Mouse (Mus musculus) left cerebral cortex, adult 2 months (tissue): Measurements from ENCODE around the gene Colgalt1. TPM values are rescaled to one million over a fixed set of nuclear protein-coding genes. Genes with fewer than 3 reads are reported as not detected.

Experiments used
- DNase-seq, 2 experiments: peaks; one replicate each; pipeline ENCODE4 v3.0.0; 2021 to 2022; ENCODE audit warnings: low spot score in 2 of 2, mixed read lengths in 1 of 2; ENCODE audit errors: extremely low spot score in 1 of 2
- H3K27ac ChIP-seq: fragments of 200-600 bp; 2 replicates; pipeline ENCODE4 v1.8.1; 2022
- H3K4me3 ChIP-seq: fragments of 200-600 bp; 2 replicates; pipeline ENCODE4 v1.8.1; 2022
- CTCF ChIP-seq: fragments of 200-600 bp; IDR thresholded peaks from 2 replicates; pipeline ENCODE4 v1.8.1; 2022; ENCODE audit warnings: antibody characterized with exemption, mild to moderate bottlenecking, moderate library complexity
- intact Hi-C: fragments of 180-260 bp; cut with DNase I; formaldehyde crosslinking; loops from one replicate; pipeline ENCODE4 v1.15.1; 2025
- total RNA-seq, 2 experiments: library from RNA; stranded (reverse); gene quantifications; 2 replicates each; pipeline ENCODE4 v1.2.3; 2021

Gene Colgalt1
- total RNA-seq, 2 experiments from 2014 or later, result 47.2 to 50.9 TPM

DNA sequence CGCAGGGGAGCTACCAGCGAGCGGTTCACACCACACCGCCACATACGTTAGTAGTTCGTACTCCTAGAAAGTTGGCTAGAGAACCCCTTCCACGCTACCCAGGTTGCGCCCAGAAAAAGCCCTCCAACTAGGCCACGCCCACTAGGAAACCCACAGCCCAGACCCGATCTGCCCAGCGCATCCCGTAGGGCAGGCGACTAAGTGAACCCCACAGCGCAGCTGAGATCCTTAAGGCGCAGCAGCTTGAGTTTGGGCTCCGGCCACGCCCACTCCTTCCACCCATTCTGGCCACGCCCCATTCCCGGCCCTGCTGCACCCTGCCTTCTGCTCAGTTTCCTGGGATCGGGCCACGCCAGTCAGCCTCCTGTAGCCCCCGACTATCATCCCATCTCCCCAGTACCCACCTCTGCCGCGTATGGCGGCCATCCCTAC is 19.0 kb downstream of the Colgalt1 start:
- Histone ChIP-seq H3K4me3 (peak overlapping the region; percentile 38), H3K27ac (no peak overlapping the region)
- intact Hi-C loops, result loop anchor here (1.0 kb wide), 1 partner anchor 18 kb away; no protein-coding TSS in a partner anchor
- DNase-seq, result no peak
- no peak for TF ChIP-seq CTCF

DNA sequence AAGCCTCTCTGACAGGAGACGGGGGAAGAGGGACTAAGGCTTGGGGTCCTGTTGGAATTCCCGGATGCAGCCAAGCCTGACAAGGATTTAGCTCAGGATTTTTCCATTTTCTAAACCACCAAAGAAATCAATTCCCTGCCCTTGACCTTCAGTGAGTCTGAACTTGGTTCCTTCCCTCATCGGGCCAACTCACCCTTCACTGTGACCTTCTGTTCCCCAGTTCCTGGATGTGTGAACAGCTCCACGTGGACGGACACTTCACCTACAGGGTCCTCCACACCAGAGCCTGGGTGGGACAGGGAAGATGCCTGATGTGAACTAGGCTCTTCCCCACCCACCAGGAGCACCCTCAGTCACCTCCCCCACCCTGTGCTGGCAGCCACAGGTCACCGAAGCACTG is 20.0 kb downstream of the Colgalt1 start:
- DNase-seq, result no peak
- intact Hi-C loops, result no loop called here
- Histone ChIP-seq H3K27ac (no peak overlapping the region), H3K4me3 (no peak overlapping the region)
- no peak for TF ChIP-seq CTCF

DNA sequence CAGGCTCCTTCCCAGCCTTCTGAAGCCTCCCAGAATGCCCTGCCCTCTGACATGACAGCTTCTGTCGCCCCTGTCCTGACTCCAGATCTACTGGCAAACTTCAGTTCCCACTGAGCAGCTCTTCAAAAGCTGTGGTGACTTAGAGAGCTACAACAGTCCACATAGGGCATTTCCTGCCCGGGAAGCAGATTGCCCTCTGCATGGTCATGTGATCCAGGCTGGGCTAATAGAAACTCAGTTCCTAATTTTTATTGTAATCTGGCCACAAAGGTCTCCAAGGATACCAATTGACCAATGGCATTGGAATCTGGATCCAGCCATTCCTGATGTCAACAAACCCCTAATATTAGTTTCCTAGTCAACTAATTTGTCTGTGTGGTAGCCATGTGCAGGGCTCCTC is 21.1 kb downstream of the Colgalt1 start:
- Histone ChIP-seq H3K4me3 (no peak overlapping the region), H3K27ac (no peak overlapping the region)
- no peak for DNase-seq
- intact Hi-C loops, result no loop called here
- no peak for TF ChIP-seq CTCF

DNA sequence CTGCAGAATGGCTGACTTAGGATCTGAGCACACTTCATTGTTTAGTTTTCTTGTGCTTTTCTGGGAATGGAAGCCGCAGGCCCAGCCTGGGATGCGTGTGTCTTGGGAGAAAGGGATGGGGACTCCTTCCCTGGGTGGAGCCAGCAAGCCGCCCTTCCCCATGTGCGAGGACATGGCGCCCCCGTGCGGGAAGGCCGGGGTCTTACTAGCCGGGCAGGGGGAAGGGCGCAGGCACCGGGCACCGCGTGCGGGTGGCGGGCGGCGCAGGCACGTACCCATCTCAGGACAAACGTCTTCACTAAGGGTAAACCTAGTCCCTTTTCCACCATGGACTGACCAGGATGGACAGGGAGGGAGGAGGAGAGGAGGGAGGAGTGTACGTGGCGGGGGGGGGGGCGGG is 22.4 kb downstream of the Colgalt1 start:
- DNase-seq, result no peak
- Histone ChIP-seq H3K4me3 (no peak overlapping the region), H3K27ac (no peak overlapping the region)
- intact Hi-C loops, result no loop called here
- TF ChIP-seq CTCF, result peak; percentile 38

DNA sequence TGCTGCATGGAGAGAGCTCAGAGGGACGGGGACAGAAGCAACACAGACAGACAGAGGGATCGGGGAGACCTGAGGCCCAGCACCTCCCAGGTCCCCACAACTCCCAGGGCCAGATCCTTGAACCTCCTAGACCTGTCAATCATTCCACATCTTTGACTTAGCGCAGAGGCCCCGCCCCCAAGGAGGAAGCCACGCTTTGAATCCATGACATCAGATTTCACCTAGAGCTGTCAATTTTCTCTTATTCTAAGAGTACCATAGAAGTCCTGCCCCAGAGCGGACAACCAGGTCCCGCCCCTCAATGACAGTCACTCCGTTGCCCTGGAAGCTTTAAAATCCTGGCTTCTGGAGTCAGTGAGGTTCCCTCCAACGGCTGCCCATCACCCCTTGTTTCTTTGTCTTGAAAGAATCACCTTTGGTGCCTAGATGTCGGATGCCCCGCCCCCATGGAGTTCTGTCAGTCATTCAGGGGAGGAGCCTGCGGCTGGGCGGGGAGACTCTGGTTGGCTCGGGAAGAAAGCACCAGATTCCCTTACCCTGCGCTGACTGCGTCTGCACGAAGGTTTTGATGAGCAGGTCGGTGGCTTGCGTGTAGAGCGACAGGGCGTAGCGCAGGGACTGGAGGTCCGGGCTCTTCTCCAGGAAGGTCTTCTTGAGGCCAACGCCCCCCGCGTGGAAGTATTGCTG is 23.3 kb downstream of the Colgalt1 start:
- intact Hi-C loops, result no loop called here
- no peak for DNase-seq
- Histone ChIP-seq H3K27ac (no peak overlapping the region), H3K4me3 (no peak overlapping the region)
- no peak for TF ChIP-seq CTCF

DNA sequence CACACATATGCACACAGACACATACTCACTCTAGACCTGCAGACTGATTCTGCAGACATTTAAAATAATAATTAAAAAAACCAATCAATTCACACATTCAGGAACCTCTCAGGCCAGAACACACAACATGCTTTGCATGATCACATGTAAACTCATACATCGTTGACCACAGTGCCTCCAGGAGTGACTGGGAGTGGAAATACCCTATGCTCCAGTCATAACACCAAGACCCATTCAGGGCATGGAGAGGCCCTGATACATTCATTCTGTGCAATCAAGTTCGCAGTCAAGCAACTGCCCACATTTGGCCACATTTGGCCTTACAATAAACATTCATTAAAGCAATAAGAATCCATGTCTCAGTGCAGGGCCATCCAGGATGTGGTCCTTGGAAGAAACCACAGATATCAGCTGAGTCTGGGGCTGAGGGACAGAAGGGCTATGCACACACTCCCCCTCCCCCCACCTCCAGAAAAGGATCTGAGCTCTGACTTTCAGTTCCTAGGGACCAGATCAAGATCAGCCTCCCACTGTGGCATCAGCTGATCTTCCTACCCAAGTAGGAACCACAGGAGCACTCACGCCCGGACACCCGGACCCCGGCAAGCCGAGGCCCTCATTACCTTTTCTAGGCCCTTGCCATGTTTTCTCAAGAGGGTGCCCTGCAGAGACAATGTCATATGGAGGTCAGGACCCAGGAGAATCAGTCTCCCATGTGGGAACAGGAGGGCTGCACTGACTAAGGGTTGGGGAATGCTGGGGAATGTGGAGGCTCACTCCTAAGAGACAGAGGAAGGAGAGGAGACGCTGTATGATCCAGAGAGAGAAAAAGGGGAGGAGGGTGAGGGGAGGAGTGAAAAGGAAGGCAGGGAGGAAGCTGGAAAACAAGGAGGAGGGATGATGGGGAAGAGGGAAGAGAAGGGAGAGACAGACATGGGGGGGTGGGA is 26.6 kb downstream of the Colgalt1 start:
- no peak for TF ChIP-seq CTCF
- no peak for DNase-seq
- no peak overlapping the region for H3K27ac ChIP-seq
- no peak overlapping the region for H3K4me3 ChIP-seq
- intact Hi-C loops, result no loop called here

DNA sequence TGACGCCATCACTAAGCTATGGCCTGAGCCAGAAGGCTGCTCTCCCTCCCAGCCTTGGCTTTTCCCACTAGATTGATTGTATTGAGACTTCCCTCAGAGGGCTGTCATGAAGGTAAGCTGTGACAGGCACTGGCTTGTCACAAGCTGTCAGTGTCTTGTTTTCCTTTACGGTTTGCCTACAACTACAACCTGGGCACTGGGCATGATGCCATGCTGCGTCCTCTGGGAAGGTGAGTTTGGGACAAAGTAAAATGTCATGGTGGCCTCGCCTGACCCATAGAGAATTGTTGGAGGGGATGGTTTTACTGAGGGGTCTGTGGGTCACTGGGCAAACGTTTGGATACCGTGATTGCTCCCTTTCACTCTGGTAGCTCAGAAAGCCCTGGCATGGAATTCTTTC is 27.5 kb downstream of the Colgalt1 start:
- Histone ChIP-seq H3K27ac (no peak overlapping the region), H3K4me3 (no peak overlapping the region)
- intact Hi-C loops, result no loop called here
- DNase-seq, result no peak
- TF ChIP-seq CTCF, result no peak

DNA sequence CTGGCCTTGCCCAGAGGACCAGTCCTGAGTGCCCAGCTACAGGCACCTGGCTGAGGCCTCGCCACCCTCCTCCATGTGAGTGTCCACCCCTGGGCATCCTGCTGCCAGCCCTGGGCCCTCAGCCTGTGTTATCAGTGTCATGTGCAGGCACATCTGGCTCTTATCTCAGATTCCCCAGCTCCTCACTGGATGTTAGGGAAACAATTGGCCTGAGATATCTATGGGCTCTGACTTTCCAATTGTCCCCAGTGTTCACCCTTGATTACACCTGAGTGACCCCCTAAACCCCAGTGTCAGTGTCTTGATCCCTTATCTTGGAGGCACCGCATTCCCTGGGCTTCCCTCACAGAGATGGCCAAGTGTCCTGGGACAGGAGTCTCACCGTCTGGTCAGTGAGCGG is 28.5 kb downstream of the Colgalt1 start:
- no peak for TF ChIP-seq CTCF
- Histone ChIP-seq H3K27ac (no peak overlapping the region), H3K4me3 (no peak overlapping the region)
- intact Hi-C loops, result no loop called here
- DNase-seq, result no peak

DNA sequence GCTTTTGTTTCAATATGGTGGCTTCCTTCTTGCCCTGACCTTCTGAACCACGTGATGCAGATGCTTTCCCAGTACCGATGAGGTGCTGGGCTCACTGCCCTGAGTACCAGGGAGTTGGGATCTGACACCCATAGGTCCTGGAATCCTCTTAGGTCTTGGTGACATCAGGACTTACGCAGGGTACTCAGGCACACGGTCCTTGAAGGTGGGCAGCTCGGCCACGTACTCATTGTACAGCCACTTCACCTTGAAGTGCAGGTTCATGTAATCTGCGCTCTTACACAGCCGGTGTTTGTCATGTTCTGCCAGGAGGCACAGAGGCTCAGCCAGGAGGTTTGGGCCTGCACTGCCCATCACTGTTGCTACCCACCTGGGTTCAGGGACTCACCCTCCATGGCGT is 34.7 kb downstream of the Colgalt1 start:
- no peak overlapping the region for H3K27ac ChIP-seq
- TF ChIP-seq CTCF, result no peak
- no peak for DNase-seq
- H3K4me3 ChIP-seq, result no peak overlapping the region
- intact Hi-C loops, result no loop called here

DNA sequence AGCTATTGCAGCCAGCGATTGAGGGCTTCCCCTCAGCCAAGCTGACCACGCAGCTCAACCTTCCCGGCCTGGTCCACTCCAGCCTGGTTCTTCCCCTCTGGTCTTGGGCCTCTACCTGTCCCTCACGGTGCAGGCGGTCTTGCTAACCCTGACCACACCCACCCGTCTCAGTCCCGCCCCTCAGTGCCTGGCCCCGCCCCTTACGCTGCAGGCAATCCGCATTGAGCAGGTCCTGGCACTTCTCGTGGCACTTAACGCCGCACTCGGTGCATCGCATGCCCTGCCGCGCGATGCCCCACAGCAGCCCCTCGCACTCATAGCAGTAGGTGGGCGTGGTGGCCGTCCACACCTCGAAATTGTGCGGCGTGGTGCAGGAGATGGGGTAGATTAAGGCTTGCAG is 43.8 kb downstream of the Colgalt1 start:
- no peak for TF ChIP-seq CTCF
- intact Hi-C loops, result no loop called here
- H3K4me3 ChIP-seq, result no peak overlapping the region
- DNase-seq, result no peak
- H3K27ac ChIP-seq, result no peak overlapping the region

DNA sequence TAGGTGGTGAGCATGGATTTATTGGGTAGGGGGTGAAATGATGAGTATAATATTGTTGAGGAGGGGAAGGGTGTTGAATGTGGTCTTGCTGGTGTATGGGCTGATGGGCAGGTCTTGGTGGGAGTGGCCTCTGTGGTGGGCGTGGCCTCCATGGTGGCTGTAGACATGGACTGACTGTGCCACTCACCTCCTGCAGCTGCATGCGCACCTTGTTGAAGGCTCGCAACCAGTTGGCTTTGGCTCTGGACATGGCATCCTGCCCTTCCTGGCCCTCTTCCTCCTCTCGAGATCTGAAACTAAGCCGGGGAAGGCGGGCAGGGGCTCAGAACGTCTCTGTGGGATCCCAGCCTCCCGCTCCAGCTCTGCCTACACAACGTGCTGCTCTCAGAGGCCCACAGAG is 47.0 kb downstream of the Colgalt1 start:
- H3K4me3 ChIP-seq, result no peak overlapping the region
- intact Hi-C loops, result no loop called here
- no peak for DNase-seq
- no peak for TF ChIP-seq CTCF
- no peak overlapping the region for H3K27ac ChIP-seq

DNA sequence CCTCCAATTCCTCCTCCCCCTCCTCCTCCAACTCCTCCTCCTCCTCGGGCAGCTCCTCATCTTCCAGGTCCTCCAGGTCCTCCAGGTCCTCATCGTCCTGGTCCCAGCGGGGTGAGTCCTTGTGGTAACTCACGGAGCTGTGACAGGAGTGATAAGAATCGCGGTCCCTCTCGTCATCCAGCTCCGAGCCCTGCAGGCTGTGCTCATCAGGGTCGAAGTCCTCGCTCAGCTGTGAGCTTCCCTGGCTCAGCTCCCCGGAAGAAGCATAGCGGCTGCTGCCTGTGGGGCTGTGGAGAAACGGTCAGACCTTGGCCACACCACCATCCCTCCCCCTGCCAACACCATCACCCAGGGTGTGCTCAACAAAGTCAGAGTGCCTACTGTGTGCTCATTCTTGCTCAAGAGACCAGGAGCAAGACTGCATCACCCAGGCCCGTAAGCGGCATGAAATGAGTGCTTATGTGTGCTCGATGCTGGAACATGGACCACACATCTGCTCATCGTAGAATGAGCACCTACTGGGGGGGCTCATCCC is 47.8 kb downstream of the Colgalt1 start:
- no peak for TF ChIP-seq CTCF
- intact Hi-C loops, result no loop called here
- Histone ChIP-seq H3K27ac (no peak overlapping the region), H3K4me3 (no peak overlapping the region)
- DNase-seq, result no peak
